8 mouse cellular contexts compared by ENCODE assay signal in the genomic region with DNA sequence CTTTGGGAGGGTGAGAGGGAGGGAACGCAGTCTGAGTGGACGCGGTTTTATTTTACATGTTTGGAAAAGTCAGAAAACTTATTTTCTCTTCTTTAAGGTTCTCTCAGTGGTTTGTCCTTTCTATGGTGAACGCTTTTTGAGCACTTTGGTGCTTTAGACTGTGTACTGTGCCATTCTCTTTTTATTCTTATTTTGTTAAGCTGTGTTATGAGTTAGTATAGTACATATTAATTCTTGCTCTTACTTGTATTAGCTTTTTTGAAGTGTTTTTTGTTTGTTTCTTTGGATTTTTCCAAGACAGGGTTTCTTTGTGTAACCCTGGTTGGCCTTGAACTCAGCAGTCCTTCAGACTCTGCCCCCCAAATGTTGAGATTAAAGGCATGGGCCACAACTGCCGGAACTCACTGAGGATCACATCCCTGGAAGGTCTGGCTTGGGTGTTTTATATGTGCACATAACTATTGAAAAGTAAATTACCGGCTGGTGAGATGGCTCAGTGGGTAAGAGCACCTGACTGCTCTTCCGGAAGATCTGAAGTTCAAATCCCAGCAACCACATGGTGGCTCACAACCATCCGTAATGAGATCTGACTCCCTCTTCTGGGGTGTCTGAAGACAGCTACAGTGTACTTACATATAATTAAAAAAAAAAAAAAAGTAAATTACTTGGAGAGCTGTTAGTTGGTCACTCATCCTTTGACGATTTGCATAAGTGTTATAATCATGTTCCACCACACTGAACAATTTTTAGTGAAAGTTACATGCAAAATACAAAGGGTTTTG. TPM values are rescaled to one million over a fixed set of nuclear protein-coding genes. Genes with fewer than 3 reads are reported as not detected.
DNase-seq lines count a peak whose midpoint lies in the region; ATAC-seq and TF ChIP-seq lines count a peak whose summit lies in the region.

No protein-coding gene starts in this region.

- H3K36me3 ChIP-seq in lung, embryonic 14.5 days (ENCODE audit: insufficient read depth) = no peaks in the 10 kb centered on the region
- no peaks in the 10 kb centered on the region for H3K36me3 ChIP-seq in intestine, embryonic 14.5 days (ENCODE audit: control insufficient read depth, insufficient read depth, low read length)
- no peaks in the 10 kb centered on the region for H3K36me3 ChIP-seq in liver, embryonic 12.5 days

- peak overlapping the region; percentile 63; the same call in 1 of the 2 replicates for H3K27ac ChIP-seq in lung, embryonic 14.5 days (ENCODE audit: low read depth)
- peak overlapping the region; percentile 29; the same call in 1 of the 2 replicates for H3K27ac ChIP-seq in bone marrow, adult 2 months (ENCODE audit: control insufficient read depth, insufficient read depth, low read depth, low read length, poor library complexity)
- H3K27ac ChIP-seq in intestine, embryonic 14.5 days (ENCODE audit: low read depth) = peak overlapping the region; percentile 69
- peak overlapping the region; percentile 85 for H3K27ac ChIP-seq in liver, embryonic 12.5 days

- H3K4me2 ChIP-seq in lung, embryonic 14.5 days = no peak overlapping the region
- H3K4me2 ChIP-seq in intestine, embryonic 14.5 days (ENCODE audit: low read length) = no peak overlapping the region
- no peak overlapping the region for H3K4me2 ChIP-seq in liver, embryonic 12.5 days

- H3K27me3 ChIP-seq in lung, embryonic 14.5 days (ENCODE audit: insufficient read depth, low read length) = no peaks in the 10 kb centered on the region
- H3K27me3 ChIP-seq in intestine, embryonic 14.5 days (replicated peaks; ENCODE audit: control insufficient read depth, insufficient read depth, low read length) = no peaks in the 10 kb centered on the region
- 0 out of 2 replicates have a peak, but pooled peaks cover 4% of the 10 kb centered on the region for H3K27me3 ChIP-seq in liver, embryonic 12.5 days (replicated peaks)

- no peak for TF ChIP-seq CTCF in lung, embryonic 14.5 days (IDR thresholded peaks at IDR 0.05; ENCODE audit: low read depth)
- no peak for TF ChIP-seq CTCF in lung, adult 2 months (IDR thresholded peaks at IDR 0.05; ENCODE audit: insufficient read depth, low read length)
- TF ChIP-seq CTCF in bone marrow, adult 2 months (IDR thresholded peaks at IDR 0.05; ENCODE audit: control insufficient read depth, insufficient read depth, low read length) = no peak

- H3K4me3 ChIP-seq in lung, embryonic 14.5 days (ENCODE audit: low read depth, low read length) = no peak overlapping the region
- no peak overlapping the region for H3K4me3 ChIP-seq in lung, adult 2 months (replicated peaks; ENCODE audit: extremely low read depth, low read depth, low read length)
- no peak overlapping the region for H3K4me3 ChIP-seq in bone marrow, adult 2 months (replicated peaks; ENCODE audit: control insufficient read depth, low read depth, low read length)
- H3K4me3 ChIP-seq in intestine, embryonic 14.5 days (ENCODE audit: low read depth, low read length) = no peak overlapping the region
- H3K4me3 ChIP-seq in liver, embryonic 12.5 days = no peak overlapping the region

- peak; percentile 85 for DNase-seq in lung, embryonic 14.5 days
- DNase-seq in lung, adult 2 months = no peak
- peak; percentile 82 for DNase-seq in forelimb bud, embryonic 11.5 days (ENCODE audit: low read depth, low spot score)
- DNase-seq in intestine, embryonic 14.5 days (ENCODE audit: low spot score) = peak; percentile 70
- peak; percentile 54 for DNase-seq in neural tube, embryonic 10.5 days (ENCODE audit: extremely low spot score, low spot score)
- DNase-seq in gastrocnemius, adult 8-10 months (ENCODE audit: low spot score in 2 of 2) = no peak

- no peaks in the 10 kb centered on the region for H3K4me1 ChIP-seq in lung, embryonic 14.5 days (ENCODE audit: insufficient read depth)
- peaks cover 4% of the 10 kb centered on the region for H3K4me1 ChIP-seq in lung, adult 2 months (ENCODE audit: control insufficient read depth, insufficient read depth, low read length)
- no peaks in the 10 kb centered on the region; the same call in 1 of the 2 replicates for H3K4me1 ChIP-seq in bone marrow, adult 2 months (ENCODE audit: control insufficient read depth, insufficient read depth, low read length)
- H3K4me1 ChIP-seq in intestine, embryonic 14.5 days (replicated peaks; ENCODE audit: control insufficient read depth, insufficient read depth, low read length) = peaks cover 8% of the 10 kb centered on the region; the same call in 1 of the 2 replicates
- H3K4me1 ChIP-seq in liver, embryonic 12.5 days = peaks cover 33% of the 10 kb centered on the region

- ATAC-seq in lung, embryonic 14.5 days (ENCODE audit: insufficient read depth) = peak; percentile 88
- no peak; the same call in 1 of the 2 replicates for ATAC-seq in intestine, embryonic 14.5 days (replicated peaks; ENCODE audit: low FRiP score, low TSS enrichment, low read depth)
- ATAC-seq in liver, embryonic 12.5 days = peak; percentile 85

- H3K9me3 ChIP-seq in lung, embryonic 14.5 days (ENCODE audit: low read depth, low read length) = no peaks in the 10 kb centered on the region
- H3K9me3 ChIP-seq in intestine, embryonic 14.5 days (ENCODE audit: control insufficient read depth, low read length) = no peaks in the 10 kb centered on the region
- no peaks in the 10 kb centered on the region for H3K9me3 ChIP-seq in liver, embryonic 12.5 days (replicated peaks)

- TF ChIP-seq POLR2A in lung, adult 2 months (IDR thresholded peaks at IDR 0.05; ENCODE audit: borderline replicate concordance, extremely low read depth, low read depth, low read length) = no peak
- no peak for TF ChIP-seq POLR2A in bone marrow, adult 2 months (IDR thresholded peaks at IDR 0.05; ENCODE audit: borderline replicate concordance, control insufficient read depth, low read depth, low read length)

- 4% methylated on average over 9 of the region's 9 CpGs for WGBS in lung, embryonic 14.5 days
- 10% methylated on average over 9 of the region's 9 CpGs for WGBS in lung, adult 2 months
- WGBS in bone marrow, adult 2 months = 7% methylated on average over 9 of the region's 9 CpGs
- 7% methylated on average over 9 of the region's 9 CpGs for WGBS in intestine, embryonic 14.5 days
- 5% methylated on average over 9 of the region's 9 CpGs for WGBS in liver, embryonic 12.5 days (ENCODE audit: insufficient replicate concordance)

- H3K9ac ChIP-seq in lung, embryonic 14.5 days = no peak overlapping the region
- no peak overlapping the region for H3K9ac ChIP-seq in intestine, embryonic 14.5 days (ENCODE audit: low read length)
- H3K9ac ChIP-seq in liver, embryonic 12.5 days = peak overlapping the region; percentile 17; the same call in 1 of the 2 replicates

RNA-seq across cellular contexts. Expression of a gene that starts 57.8 kb away (rescaled TPM):
- 0.21 and 0.72 TPM in 2 replicates for polyA plus RNA-seq in lung, embryonic 14.5 days (2014; fragmentation: Nextera tagmentation; extraction: Ambion mirVana)
- 0.39 and 0.45 TPM in 2 replicates for polyA plus RNA-seq in lung, adult 2 months (2012; rRNA removed)
- polyA plus RNA-seq in bone marrow, adult 2 months (2011; ENCODE audit: insufficient read depth, insufficient read length, low replicate concordance, missing spikeins) = 1.5 TPM in 1 of 2 replicates, not detected in the other
- 0.65 and 1.4 TPM in 2 replicates for polyA plus RNA-seq in intestine, embryonic 14.5 days (2014; fragmentation: Nextera tagmentation; extraction: Ambion mirVana)
- not detected in 2 replicates for polyA plus RNA-seq in liver, embryonic 12.5 days (2016; fragmentation: Nextera tagmentation; extraction: Ambion mirVana)
- total RNA-seq in gastrocnemius, adult 8-10 months (2022) = not detected

RNA-seq across cellular contexts. Expression of a gene that starts 57.9 kb away (rescaled TPM):
- 9.9 and 11.0 TPM in 2 replicates for polyA plus RNA-seq in lung, embryonic 14.5 days (2014; fragmentation: Nextera tagmentation; extraction: Ambion mirVana)
- 0.36 and 0.44 TPM in 2 replicates for polyA plus RNA-seq in lung, adult 2 months (2012; rRNA removed)
- polyA plus RNA-seq in bone marrow, adult 2 months (2011; ENCODE audit: insufficient read depth, insufficient read length, low replicate concordance, missing spikeins) = 9.6 and 11.6 TPM in 2 replicates
- polyA plus RNA-seq in intestine, embryonic 14.5 days (2014; fragmentation: Nextera tagmentation; extraction: Ambion mirVana) = 6.8 and 8.1 TPM in 2 replicates
- 5.0 and 5.9 TPM in 2 replicates for polyA plus RNA-seq in liver, embryonic 12.5 days (2016; fragmentation: Nextera tagmentation; extraction: Ambion mirVana)
- total RNA-seq in gastrocnemius, adult 8-10 months (2022) = under 1 TPM; 0.11 to 0.31 (median 0.24) TPM

Comparison
In these comparisons a context has a peak if more than half of its experiments do, and no peak if none do; other contexts are left out.
1. DNase-seq: peak in lung, embryonic 14.5 days (single experiment), forelimb bud, embryonic 11.5 days (single experiment), intestine, embryonic 14.5 days (single experiment) and neural tube, embryonic 10.5 days (single experiment); none in lung, adult 2 months (single experiment) and gastrocnemius, adult 8-10 months (0 of 2).
2. H3K27ac ChIP-seq: peak in every context shown above with its lines; median percentile 85 in liver, embryonic 12.5 days; 69 in intestine, embryonic 14.5 days; 63 in lung, embryonic 14.5 days; 29 in bone marrow, adult 2 months.